Mouse (Mus musculus): ENCODE data around the gene Nkap. TPM values are rescaled to one million over a fixed set of nuclear protein-coding genes. Genes with fewer than 3 reads are reported as not detected.
"Not testable (repeated sequence)": the region's sequence is repeated elsewhere in the genome, so short reads cannot be mapped to it uniquely, and the experiment has no call there.

The Nkap gene
- 10 to 100 TPM; 12.5 to 14.1 TPM for total RNA-seq (2021)

- intact Hi-C loops (cut with DNase I): no loop called here
- peak; percentile 71 to 78 for DNase-seq (ENCODE audit: low spot score in 2 of 2)
Observed at GRCm38 (mm10) chrX:37126671-37127358, at the start of gene Nkap. Nkap (plus strand) TSS chrX:37126795.

- DNase-seq (ENCODE audit: low spot score in 2 of 2): not testable (repeated sequence)
- intact Hi-C loops (cut with DNase I): loop anchor here (10.0 kb wide), 1 partner anchor 276 kb away; no protein-coding TSS in a partner anchor
Observed at GRCm38 (mm10) chrX:37080345-37080744, 46.2 kb upstream of the Nkap start.

- intact Hi-C loops (cut with DNase I): loop anchor here (10.0 kb wide), 1 partner anchor 276 kb away; no protein-coding TSS in a partner anchor
- DNase-seq (ENCODE audit: low spot score in 2 of 2): no peak
Observed at GRCm38 (mm10) chrX:37081194-37081593, 45.4 kb upstream of the Nkap start.

DNA sequence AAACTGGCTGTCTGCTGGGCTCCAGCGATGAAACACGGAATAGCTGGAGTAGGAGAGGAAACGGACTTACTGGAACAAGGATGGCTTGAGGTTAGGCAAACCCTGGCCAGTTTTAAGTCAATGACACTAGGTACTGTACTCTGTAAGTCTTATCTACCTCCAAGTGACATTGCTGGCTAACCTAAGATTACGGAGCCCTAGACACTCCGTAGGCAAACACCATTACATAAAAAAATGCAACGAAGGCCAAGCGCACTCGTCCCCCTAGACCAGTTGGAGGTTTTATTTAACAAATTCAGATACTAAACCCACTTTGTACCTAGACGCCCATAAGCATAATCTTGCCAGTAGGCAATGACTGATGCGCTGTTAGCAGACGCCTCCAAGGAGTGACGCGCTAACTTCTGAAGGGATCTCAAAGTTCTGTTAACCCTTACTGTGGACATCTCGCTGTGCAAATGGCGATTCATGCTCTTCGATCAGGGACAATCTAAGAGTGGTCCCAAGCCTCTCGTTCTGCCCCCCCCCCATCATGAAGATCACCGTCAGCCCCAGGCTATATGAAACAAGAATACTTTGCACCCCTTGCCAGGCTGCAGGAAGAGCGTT, 42.2 kb upstream of the Nkap start:
- DNase-seq (ENCODE audit: low spot score in 2 of 2): peak; percentile 16 to 51
- intact Hi-C loops (cut with DNase I): loop anchor here (10.0 kb wide), 1 partner anchor 280 kb away; no protein-coding TSS in a partner anchor

- intact Hi-C loops (cut with DNase I): loop anchor here (10.0 kb wide), 1 partner anchor 280 kb away; no protein-coding TSS in a partner anchor
- DNase-seq (ENCODE audit: low spot score in 2 of 2): peak; percentile 83 to 87
Observed at GRCm38 (mm10) chrX:37084927-37085660, 41.5 kb upstream of the Nkap start, which contains the start of gene Rpl39. Rpl39 (minus strand) TSS chrX:37085402.

DNA sequence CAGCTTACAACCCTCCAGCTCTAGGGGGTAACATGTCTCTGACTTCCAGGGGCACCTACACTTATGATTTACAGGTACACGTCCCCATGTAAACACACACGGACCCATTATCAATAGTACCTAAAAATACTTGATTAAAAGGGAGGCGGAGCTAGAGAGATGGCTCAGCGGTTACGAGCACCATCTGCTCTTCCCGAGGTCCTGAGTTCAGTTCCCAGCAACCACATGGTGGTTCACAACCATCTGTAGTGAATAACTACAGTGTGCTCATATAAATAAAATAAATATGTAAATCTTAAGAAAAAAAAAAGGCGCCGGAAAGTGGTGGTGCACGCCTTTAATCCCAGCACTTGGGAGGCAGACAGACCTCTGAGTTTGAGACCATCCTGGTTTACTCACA, 40.9 kb upstream of the Nkap start:
- DNase-seq (ENCODE audit: low spot score in 2 of 2): peak in 1 of 2 experiments; percentile 10
- intact Hi-C loops (cut with DNase I): loop anchor here (10.0 kb wide), 1 partner anchor 281 kb away; no protein-coding TSS in a partner anchor

- no peak for DNase-seq (ENCODE audit: low spot score in 2 of 2)
- intact Hi-C loops (cut with DNase I): loop anchor here (10.0 kb wide), 1 partner anchor 284 kb away; no protein-coding TSS in a partner anchor
Observed at GRCm38 (mm10) chrX:37088778-37089177, 37.8 kb upstream of the Nkap start.

GRCm38 (mm10) chrX:37091457-37091856, 35.1 kb upstream of the Nkap start:
- DNase-seq (ENCODE audit: low spot score in 2 of 2): no peak
- intact Hi-C loops (cut with DNase I): no loop called here

DNA sequence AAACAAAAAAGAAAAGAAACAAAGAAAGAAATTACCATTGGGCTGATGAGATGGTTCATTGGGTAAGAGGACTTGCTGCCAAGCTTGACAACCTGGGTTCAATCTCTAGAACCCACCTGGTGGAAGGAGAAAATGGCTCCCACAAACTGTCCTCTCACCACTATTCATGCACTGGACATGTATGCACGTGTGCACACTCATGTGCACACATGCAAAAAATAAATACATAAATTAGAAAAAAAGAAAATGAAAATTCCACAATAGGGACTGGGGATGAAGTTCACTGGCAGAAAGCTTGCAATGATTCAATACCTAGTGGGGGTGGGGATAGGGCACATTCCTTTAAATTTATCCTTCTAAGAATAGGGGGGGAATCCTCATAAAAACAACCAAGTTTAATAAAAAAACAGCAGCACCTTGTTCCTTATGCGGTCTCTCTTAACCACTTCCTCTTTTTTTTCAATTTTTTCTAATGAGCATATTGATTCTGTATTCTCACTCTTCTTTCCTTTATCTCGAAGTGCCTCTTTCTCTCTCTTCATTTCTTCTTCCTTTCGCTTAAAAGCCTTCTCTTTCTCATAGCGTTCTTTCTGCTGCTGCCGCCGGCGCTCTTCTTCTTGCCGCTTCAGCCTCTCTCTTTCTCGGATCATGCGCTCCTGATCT, 31.4 kb upstream of the Nkap start:
- DNase-seq (ENCODE audit: low spot score in 2 of 2): no peak
- intact Hi-C loops (cut with DNase I): no loop called here

GRCm38 (mm10) chrX:37098681-37099080, 27.9 kb upstream of the Nkap start:
- no peak for DNase-seq (ENCODE audit: low spot score in 2 of 2)
- intact Hi-C loops (cut with DNase I): no loop called here

GRCm38 (mm10) chrX:37103826-37104225, 22.8 kb upstream of the Nkap start:
- DNase-seq (ENCODE audit: low spot score in 2 of 2): no peak
- intact Hi-C loops (cut with DNase I): loop anchor here (5.0 kb wide), 1 partner anchor 33 kb away; no protein-coding TSS in a partner anchor

GRCm38 (mm10) chrX:37109526-37110192, 16.9 kb upstream of the Nkap start:
- DNase-seq (ENCODE audit: low spot score in 2 of 2): no peak
- intact Hi-C loops (cut with DNase I): no loop called here

DNA sequence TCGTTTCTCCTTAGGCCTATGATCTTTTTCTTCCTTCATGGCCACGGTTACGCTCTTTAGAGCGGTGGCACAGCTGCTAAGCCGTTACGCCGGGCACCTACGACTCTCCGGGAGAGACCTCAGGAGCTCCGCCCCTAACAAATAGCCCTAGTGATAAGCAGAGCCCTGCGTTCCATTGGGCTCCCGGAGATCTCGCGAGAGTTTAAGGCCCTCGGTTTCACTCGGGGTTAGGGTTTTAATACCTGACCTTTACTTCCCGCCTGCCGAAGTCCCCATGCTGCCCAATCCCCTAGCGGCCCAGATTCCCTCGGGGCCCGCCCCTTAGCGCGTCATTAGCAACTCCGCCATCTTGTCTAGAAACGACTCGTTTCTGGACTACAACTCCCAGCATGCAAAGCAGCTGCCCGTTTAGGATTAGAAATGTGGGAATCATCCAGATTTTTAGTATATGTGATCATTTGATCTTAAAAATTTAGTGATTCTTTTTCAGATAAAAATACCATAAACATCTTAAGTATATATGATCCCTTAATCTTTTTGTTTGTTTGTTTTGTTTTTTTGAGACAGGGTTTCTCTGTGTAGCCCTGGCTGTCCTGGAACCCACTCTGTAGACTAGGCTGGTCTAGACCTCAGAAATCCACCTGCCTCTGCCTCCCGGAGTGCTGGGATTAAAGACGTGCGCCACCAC, 16.3 kb upstream of the Nkap start, which contains the start of gene Upf3b:
Upf3b (minus strand) TSS at position 130 of the 688 bp plus-strand sequence.
- DNase-seq (ENCODE audit: low spot score in 2 of 2): peak; percentile 86 to 96
- intact Hi-C loops (cut with DNase I): no loop called here

DNA sequence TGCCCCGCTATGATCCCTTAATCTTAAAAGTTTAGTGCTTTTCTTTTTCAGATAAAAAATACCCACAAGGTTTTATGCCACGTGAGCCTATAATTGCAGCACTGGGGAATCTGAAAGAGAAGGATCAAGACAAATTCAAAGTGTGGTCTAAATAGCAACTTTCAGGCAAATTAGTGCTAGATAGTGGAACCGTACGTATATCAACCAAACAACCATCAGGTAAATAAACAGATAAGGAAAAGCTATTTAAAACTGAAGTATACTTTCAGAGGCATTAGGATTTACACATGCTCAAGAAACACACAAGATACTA, 15.8 kb upstream of the Nkap start:
- intact Hi-C loops (cut with DNase I): no loop called here
- no peak for DNase-seq (ENCODE audit: low spot score in 2 of 2)

- no peak for DNase-seq (ENCODE audit: low spot score in 2 of 2)
- intact Hi-C loops (cut with DNase I): no loop called here
Observed at GRCm38 (mm10) chrX:37117085-37117484, 9.5 kb upstream of the Nkap start.

- intact Hi-C loops (cut with DNase I): no loop called here
- no peak for DNase-seq (ENCODE audit: low spot score in 2 of 2)
Observed at GRCm38 (mm10) chrX:37119585-37119984, 7.0 kb upstream of the Nkap start.

- no peak for DNase-seq (ENCODE audit: low spot score in 2 of 2)
- intact Hi-C loops (cut with DNase I): no loop called here
Observed at GRCm38 (mm10) chrX:37120212-37120611, 6.4 kb upstream of the Nkap start.

GRCm38 (mm10) chrX:37125511-37125910, 1.1 kb upstream of the Nkap start:
- intact Hi-C loops (cut with DNase I): no loop called here
- DNase-seq (ENCODE audit: low spot score in 2 of 2): no peak

GRCm38 (mm10) chrX:37141732-37142131, 15.1 kb downstream of the Nkap start:
- no peak for DNase-seq (ENCODE audit: low spot score in 2 of 2)
- intact Hi-C loops (cut with DNase I): no loop called here
